Mouse (Mus musculus) thymus, adult 2 months (tissue): Measurements from ENCODE around the gene Alkbh2.

Experiments used
- CTCF ChIP-seq: fragments of 200-500 bp; IDR thresholded peaks from 2 replicates; pipeline ENCODE4 v1.5.1; 2012; ENCODE audit warnings: mild to moderate bottlenecking, control low read depth, low read length, moderate library complexity, borderline replicate concordance; ENCODE audit not compliant: control insufficient read depth, poor library complexity, insufficient read depth; ENCODE audit errors: extremely low read depth
- POLR2A ChIP-seq: fragments of 200-500 bp; IDR thresholded peaks from 2 replicates; pipeline ENCODE4 v1.6.1; 2012; ENCODE audit warnings: mild to moderate bottlenecking, low read length, control low read depth, moderate library complexity; ENCODE audit not compliant: control insufficient read depth, poor library complexity, insufficient read depth; ENCODE audit errors: extremely low read depth

GRCm38 (mm10) chr5:114170345-114170744 lies 42.3 kb upstream of the Alkbh2 start:
- TF ChIP-seq CTCF, result no peak
- no peak for TF ChIP-seq POLR2A
